Mouse (Mus musculus): ENCODE measurements around the gene Cpox.

DNA sequence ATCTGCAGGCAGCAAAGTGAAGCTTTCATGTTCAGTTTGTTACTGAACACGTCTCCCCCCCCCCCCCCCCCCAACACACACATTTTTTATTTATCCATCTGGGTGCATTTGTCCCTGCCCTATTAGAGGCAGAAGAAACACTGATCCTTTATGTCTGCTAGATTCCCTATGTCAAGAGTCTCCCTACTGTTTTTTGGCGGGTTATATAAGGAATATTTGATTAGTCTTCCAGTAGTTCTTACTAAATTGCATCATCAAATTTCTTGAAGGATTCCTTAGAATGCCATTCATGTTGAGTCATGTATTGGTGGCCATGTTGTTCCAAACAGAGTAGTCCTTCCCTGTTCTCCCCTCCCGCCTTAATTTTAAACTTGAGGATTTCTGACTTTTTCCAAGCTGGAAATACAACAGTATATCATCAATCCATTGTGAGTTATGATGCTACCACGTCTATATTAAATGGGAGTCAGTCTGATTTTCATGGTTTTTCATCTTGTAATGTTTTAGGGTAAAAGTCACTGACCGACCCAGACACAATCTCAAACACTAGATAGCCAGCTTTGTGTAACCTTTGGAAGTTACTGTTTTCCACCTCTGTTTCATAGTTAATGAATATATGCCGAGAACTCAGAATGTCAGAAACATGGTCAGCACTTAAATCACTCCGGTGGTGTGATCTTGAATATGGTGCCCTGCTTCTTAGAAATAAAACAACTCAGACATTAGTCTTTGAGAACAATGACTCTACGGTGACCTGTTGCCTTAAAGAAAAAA lies 1.3 kb downstream of the Cpox start:
- no peak for TF ChIP-seq POLR2A (IDR thresholded peaks at IDR 0.05; ENCODE audit: low read depth, low read length)
- no peak for TF ChIP-seq CTCF (conservative IDR thresholded peaks at IDR 0.05 in 1 of 2, IDR thresholded peaks at IDR 0.05 in 1 of 2; ENCODE audit: low read depth in 2 of 2, low read length in 2 of 2)
- TF ChIP-seq ZMIZ1 (IDR thresholded peaks at IDR 0.05; ENCODE audit: low read depth, low read length) = no peak
- TF ChIP-seq MAFK (IDR thresholded peaks at IDR 0.05; ENCODE audit: insufficient replicate concordance, low read length) = no peak

All from CH12.LX (cell line).